Mouse (Mus musculus) neutrophil, adult 5-6 weeks (primary cell): Measurements from ENCODE around the gene Gm42688. TPM values are rescaled to one million over a fixed set of nuclear protein-coding genes. Genes with fewer than 3 reads are reported as not detected.

Source experiments
- ATAC-seq: fragments of 151-379, 151-347 bp; 2 replicates; pipeline ENCODE4 v1.8.0; 2017; ENCODE audit warnings: mild to moderate bottlenecking, moderate TSS enrichment; ENCODE audit not compliant: insufficient number of reproducible peaks, poor library complexity, low FRiP score, severe bottlenecking; ENCODE audit errors: extremely low read depth
- total RNA-seq: library from RNA; stranded (forward); fragments of 200-1000 nt; gene quantifications from 2 replicates; pipeline ENCODE4 v1.2.3, GENCODE M21; 2017

The Gm42688 gene
- total RNA-seq, 1 experiment from 2014 or later: 7.6 TPM

DNA sequence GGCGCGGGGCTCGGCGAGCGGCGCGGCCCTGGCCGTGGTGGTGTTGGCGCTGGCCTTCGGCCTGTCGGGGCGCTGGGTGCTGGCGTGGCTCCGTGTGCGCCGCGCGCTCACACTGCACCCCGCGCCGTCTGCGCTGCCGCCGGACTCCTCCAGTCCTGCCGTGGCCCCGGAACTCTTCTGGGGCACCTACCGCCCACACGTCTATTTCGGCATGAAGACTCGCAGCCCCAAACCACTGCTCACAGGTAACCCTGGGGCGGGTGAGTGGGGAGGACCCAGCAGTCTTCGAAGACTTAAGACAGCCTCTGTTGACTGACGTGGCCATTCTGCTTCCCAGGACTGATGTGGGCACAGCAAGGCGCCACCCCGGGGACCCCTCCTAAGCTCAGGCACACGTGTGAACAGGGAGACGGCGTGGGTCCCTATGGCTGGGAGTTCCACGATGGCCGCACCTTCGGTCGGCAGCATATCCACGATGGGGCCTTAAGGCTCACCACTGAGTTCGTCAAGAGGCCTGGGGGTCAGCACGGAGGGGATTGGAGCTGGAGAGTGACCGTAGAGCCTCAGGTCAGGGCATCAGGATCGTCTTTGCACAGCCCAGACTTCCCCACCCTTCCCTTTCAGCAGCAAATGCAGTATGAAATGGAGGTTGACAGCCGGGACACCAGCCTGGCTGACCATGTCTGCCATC, 14.4 kb downstream of the Gm42688 start:
- ATAC-seq: no peak

DNA sequence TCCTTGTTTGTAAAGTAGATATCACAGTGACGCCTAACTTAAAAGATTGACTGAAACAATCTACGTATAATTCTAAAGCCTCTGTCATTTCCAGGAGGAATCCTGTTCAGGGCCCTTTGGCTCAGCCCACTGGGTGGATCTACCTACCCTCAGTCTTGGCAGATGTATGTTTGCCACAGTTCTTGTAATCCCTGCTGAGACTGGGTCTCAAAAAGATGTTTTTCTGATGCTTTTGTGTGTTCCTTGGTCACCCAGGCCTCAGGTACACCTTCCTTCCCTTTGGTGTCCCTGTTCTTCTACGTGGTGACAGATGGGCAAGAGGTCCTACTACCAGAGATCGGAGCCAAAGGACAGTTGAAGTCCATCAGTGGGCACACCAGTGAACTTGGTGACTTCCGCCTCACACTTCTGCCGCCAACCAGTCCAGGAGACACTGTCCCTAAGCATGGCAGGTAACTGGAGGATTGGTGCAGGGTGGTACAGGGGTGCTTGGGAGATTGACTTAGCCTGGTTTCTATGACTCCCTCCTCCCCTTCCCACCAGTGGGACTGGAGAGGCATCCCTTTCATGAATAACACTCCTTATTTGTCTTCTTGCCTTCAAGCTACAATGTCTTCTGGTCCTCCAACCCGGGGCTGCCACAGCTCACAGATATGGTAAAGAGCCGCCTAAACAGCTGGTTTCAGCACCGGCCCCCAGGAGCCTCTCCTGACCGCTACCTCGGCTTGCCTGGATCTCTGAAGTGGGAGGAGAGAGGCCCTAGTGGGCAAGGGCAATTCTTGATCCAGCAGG, 15.2 kb downstream of the Gm42688 start:
- no peak for ATAC-seq

DNA sequence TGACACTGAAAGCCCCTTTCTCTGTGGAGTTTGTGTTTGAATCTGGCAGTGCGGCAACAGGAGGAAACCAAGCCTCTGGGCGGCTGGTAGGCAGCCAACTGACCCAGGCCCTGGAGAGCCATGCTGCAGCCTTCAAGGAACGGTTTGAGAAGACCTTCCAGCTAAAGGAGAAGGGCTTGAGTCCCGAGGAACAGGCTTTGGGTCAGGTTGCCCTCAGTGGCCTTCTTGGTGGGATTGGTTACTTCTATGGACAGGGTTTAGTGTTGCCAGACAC, 15.7 kb downstream of the Gm42688 start:
- no peak for ATAC-seq

DNA sequence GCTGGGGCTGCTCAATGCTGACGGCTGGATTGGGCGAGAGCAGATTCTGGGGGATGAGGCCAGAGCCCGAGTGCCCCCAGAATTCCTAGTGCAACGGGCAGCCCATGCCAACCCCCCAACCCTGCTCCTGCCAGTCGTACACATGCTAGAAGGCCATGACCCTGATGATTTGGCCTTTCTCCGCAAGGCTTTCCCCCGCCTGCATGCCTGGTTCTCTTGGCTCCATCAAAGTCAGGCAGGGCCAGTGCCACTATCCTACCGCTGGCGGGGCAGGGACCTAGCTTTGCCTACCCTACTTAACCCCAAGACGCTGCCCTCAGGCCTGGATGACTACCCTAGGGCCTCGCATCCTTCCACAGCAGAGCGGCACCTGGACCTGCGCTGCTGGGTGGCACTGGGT, 16.2 kb downstream of the Gm42688 start:
- no peak for ATAC-seq

DNA sequence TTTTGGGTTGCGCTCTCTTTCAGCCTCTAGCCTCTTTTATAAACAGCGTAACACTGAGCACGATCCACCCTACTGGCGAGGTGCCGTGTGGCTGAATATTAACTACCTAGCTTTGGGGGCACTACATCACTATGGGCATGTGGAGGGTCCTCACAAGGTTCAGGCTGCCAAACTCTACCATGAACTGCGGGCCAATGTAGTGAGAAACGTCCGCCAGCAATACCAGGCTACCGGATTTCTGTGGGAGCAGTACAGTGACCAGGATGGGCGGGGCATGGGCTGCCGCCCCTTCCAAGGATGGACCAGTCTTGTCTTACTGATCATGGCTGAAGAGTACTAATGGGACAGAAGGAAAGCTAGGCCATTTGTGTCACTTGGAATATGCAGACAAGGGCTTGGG, 17.0 kb downstream of the Gm42688 start:
- no peak for ATAC-seq

DNA sequence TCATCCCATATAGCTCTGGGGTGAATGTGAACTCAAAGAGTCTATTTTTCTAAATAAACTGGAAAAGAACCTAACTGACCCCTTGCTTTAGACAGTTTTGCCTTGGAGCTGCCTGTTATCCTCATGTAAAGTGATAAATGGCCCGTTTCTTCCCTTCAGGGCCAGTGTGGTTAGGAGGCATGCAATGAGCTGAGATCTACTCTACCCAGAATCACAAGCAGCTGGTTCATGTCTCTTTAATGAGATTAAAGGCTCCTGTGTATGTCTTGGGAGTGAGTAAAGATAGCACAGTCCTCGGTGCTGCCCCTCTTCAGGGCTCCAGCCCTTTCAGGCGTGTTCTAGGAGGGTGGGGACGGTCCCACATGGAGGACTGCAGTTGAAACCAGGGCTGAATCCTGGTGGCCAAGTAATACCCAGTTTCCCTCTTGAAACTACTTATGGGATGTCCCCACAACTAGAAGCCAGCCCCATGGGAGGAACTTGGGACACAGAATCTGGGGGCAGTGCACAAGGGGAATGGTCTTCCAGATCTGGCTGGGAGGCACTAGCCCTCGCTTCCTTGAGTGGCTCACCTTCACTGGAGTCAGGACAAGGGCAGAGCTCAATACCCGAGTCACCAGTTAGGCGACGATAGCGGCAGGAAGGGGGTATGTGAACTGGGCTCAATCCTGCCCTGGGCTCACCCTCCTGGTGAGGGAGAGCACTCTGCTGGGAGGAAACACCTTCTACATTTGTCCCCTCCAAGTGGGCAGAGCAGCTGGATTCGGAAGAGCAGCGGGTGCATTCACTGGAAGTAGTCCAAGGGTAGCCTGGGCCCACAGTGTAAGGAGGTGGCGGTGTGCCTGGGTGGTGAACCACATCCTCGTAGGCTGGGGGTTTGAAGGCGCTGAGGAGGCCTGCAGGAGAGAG, 17.7 kb downstream of the Gm42688 start:
- no peak for ATAC-seq

DNA sequence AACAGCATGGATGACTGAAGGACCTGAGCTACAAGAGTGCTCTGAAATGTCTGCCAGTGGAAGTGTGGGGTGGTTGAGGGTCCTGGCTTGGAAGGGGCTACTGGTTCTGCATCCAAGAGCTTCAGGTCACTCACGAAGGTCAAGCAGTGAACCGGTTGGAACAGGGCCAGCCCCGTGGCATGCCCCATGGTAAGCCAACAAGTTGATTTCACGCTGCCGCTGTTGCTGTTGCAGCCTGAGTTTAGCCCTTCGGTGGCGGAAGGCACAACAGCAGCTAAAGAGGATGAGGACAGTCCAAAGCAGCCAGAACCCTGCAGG, 18.3 kb downstream of the Gm42688 start:
- no peak for ATAC-seq

DNA sequence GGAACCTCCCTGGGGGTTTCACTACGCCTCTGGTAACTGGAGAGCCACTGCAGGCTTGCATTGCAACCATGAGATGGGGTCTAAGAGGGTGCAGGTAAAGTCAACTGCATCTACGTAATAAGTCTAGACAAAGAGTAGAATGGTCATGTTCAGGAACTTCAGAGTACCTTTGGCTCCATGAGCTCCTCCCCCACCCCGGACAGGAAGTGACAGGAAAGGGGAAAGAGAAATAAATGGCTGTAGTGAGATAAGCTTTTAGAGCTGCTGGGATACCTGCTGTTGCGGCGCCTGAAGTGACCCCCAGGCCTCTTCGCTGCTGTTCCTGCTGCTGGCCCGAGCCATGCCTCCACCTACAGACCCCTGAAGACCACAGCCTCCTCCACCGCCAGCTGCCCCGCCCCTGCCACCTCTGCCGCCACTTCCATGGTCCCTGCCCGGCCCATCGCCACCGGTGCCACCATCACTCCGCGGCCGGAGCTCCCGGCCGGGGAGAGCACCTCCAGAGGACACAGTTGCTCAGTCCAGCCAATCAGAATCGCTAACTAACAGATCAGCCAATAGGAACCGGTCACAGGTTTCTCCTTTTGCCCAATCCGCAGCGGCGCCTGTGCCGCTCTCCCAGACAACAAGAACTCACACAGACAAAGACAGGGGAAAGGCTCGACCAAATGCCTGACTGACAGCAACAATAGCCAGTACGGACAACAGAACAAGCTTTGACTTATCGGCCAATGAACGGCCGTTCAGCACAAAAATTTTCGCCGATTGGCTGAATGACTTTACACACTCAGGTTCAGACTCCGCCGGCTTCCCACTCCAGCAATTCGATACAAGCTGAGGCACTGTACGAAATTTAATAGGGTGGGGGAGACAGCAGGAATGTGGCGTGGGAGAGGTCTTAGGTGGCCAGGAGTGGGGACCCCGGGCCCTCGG, 19.8 kb downstream of the Gm42688 start, which contains the start of gene Wbp1:
Wbp1 (minus strand) TSS at position 630 of the 933 bp plus-strand sequence.
- peak; percentile 93 for ATAC-seq

DNA sequence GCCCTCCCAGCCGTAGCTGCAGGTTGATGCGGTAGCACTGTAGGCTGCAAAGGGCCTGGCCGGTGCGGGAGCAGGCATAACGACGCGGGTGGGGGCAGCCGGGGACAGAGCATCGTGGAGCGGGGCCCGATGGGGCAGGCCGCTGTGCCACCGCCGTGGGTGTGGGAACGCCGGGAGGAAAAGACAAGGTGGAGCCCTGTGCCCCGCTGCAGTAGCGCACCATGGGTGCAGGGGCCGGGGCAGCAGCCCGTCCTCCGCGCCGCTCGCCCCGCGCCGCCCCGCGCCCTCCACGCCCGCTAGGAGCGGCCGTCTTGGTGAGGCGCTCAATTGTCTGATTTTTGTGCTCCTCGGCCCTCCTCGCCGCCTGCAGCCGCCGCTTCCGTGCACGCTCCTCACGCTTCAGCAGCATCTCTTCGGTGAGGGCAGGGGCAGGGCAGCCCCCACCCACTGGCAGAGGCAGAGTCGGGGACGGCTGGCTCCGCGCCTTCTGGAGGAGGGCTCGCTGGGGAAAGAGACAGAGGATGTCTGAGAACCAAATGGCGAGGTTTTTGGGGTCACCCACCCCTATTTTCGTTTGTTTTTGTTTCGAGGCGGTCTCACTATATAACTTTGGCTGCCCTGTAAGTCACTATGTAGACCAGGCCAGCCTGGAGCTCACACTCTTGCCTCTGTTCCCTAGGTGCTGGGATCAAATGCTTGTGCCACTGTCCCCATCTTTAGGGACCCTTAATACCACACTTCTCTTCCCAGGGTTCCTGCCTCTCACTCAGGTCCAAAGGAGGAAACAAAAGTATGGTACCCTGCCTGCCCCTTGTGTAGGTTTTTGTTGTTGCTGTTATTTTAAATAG, 20.7 kb downstream of the Gm42688 start:
- no peak for ATAC-seq

DNA sequence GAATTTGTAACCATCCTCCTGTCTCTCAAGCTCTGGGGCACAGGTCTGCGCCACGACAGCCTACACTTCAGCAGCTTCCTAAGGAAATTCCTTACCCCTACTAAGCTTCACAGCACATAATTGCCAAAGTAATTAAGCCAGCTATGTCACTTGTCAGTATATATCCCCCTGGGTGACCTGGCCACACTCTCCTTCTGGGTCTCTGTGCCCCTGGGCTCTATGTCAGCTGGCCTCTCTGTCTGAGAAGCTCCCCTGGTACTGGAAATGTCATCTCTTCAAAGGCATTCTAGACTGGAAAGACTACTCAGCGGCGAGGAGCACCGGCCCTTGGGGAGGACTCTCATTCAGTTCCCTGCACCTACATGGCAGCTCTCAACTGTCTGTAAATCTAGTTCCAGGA, 21.5 kb downstream of the Gm42688 start:
- no peak for ATAC-seq

DNA sequence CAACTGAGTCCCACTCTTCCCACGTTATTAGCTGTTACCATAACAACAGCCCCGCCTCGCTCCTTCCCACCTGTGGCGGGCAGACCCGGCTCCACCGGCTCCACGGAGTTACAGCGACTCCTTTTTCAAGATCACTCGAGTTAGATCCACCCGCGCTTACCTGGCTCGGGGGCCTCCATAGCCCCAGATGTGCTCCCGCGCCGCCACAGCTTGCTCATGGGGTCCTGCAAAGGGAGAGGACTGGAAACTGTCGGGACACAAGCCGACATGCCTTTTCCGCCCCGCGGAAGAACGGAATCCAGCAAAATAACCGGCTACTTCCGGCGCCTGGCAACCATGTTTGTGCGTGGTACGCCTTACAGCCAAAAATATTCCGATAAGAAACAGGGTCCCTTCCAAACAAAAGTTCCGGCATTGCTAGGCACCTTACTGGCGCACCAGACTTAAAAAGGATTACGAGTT, 23.5 kb downstream of the Gm42688 start:
- peak; percentile 59 for ATAC-seq

DNA sequence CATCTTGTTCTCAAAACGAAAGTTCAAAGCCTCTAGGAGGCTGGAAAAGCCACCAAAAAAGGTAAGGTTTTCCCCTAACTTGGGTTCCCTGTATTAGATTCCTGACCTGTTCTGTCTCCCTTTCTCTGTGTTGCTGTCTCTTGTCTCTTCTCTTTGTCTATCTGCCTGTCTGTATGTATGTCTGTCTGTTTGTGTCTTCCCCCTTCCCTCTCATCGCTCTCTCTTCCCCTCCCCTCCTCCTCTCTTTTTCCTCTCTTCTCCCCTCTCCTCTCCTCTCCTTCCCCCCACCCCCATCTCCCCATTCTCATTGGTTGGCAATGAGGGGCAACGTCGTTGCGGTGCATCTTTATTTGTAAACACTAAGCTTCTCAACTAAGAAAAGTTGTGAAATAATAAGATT, 23.9 kb downstream of the Gm42688 start, which contains the start of gene Ino80b:
Ino80b (minus strand) TSS at position 101 of the 400 bp plus-strand sequence.
- ATAC-seq: no peak

DNA sequence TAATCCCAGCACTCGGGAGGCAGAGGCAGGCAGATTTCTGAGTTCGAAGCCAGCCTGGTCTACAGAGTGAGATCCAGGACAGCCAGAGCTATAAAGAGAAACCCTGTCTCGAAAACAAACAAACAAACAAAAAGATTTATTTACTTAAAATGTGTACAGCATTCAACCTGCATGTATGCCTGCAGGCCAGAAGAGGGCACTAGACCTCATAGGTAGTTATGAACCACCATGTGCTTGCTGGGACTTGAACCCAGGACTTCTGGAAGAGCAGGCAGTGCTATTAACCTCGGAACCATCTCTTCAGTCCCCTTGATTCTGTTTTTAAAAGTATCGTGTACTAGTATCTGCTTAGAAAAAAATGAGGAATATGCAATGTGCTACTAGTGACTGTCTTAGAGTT, 26.0 kb downstream of the Gm42688 start:
- ATAC-seq: no peak

DNA sequence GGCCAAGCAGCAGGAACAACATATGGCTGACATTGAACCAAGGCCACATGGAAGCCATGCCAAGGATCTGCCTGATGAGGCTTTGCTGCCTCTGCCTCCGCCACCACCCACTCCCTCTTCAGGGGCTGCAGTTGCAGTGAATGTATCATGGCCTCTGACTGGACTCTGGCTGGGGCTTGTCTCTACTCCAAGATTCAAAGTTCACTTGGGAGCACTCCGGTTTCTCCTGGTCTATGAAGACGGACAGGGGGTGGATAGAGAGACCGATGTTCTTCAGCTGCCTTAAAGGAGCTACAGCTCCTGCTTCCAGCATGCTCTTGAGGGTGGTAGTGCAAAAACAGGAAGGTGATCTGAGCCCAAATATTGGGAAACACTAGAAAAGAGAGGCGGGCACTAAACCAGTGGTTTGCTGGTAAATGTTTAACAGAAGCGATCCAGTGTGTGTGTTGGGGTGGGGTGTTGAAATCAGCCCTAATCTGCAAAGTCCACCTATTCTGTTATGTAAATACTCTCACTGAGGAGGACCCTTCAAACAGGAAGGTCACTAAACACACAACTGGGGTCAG, 30.1 kb downstream of the Gm42688 start:
- peak; percentile 54; the same call in 1 of the 2 replicates for ATAC-seq

DNA sequence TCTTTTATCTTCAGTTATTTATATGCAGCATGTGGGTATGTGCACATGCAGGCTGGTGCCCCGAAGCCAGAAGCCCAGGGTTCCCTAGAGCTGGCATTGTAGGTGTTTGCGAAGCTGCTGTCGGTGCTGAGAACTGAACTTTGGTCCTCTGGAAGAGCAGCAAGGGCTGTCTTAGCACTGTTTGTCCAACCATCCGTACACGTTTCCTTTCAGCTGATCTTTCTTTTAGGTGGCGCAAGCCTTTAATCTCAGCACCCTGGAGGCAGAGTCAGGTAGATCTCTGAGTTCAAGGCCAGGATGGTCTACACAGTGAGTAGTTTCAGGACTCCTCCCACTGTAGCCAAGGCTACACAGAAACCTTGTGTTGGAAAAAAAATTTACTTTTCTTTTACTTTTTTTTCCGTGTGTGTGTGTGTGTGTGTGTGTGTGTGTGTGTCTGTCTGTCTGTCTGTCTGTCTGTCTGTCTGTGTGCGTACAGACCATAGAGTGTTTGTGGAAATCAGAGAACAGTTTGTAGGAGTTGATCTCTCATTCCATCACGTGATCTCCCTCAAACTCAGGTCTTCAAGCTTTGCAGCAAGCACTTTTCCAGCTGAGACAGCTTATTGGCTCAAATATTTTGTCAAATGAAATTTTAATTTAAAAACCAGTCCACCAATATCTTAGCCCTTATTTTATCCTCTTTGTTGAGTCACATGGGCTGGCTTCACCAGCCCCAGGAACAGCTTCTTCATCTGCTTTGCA, 30.9 kb downstream of the Gm42688 start:
- ATAC-seq: no peak

DNA sequence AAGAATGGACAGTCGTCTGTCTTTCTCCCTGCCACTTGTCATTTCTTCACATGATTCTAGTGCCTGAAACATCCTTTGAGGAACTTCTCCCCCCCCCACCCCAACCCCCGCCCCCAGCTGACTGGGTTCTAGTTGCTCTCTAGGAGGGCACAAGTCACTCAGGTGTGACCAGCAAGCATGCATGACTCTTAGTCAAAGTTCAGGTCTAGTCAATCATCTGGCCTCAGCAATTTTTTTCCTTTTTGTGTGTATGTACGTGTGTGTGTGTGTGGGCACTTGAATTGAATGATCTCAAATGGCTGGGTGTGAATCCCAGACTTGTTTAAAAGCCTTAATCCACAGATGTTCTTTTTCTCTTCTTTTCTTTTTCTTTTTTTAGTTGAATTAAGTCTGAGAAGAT, 32.8 kb downstream of the Gm42688 start:
- ATAC-seq: no peak
